Mouse (Mus musculus) lung, embryonic 16.5 days (tissue): ENCODE measurements around the gene 1700001O22Rik. TPM values are rescaled to one million over a fixed set of nuclear protein-coding genes. Genes with fewer than 3 reads are reported as not detected.

ENCODE experiments used
- ATAC-seq: fragments of 200-750 bp; cut with Nextera tagmentation; 2 replicates; pipeline ENCODE4 v1.8.0; 2017; ENCODE audit warnings: low read depth, mild to moderate bottlenecking, moderate library complexity
- H3K27ac ChIP-seq: fragments of 300-500 bp; sonication (generic); 2 replicates; pipeline ENCODE4 v1.5.1; 2014; ENCODE audit warnings: mild to moderate bottlenecking, control low read depth, low read length
- H3K27me3 ChIP-seq: fragments of 300-500 bp; sonication (generic); 2 replicates; pipeline ENCODE4 v1.6.1; 2014; ENCODE audit warnings: low read depth, low read length, mixed read lengths; ENCODE audit not compliant: control insufficient read depth, insufficient read depth
- H3K36me3 ChIP-seq: fragments of 300-500 bp; sonication (generic); 2 replicates; pipeline ENCODE4 v1.6.1; 2014; ENCODE audit warnings: low read length; ENCODE audit not compliant: control insufficient read depth, insufficient read depth
- H3K4me1 ChIP-seq: fragments of 300-500 bp; sonication (generic); replicated peaks from 2 replicates; pipeline ENCODE4 v1.6.1; 2014; ENCODE audit warnings: low read length, mixed read lengths; ENCODE audit not compliant: control insufficient read depth, insufficient read depth
- H3K4me2 ChIP-seq: fragments of 300-500 bp; sonication (generic); 2 replicates; pipeline ENCODE4 v1.6.1; 2014; ENCODE audit warnings: low read depth, low read length, control low read depth
- H3K4me3 ChIP-seq: fragments of 300-500 bp; sonication (generic); 2 replicates; pipeline ENCODE4 v1.5.1; 2014; ENCODE audit warnings: mild to moderate bottlenecking, low read length, control low read depth
- H3K9ac ChIP-seq: fragments of 300-500 bp; sonication (generic); 2 replicates; pipeline ENCODE4 v1.6.1; 2014; ENCODE audit warnings: low read length, control low read depth
- H3K9me3 ChIP-seq: fragments of 300-500 bp; sonication (generic); 2 replicates; pipeline ENCODE4 v1.6.1; 2016; ENCODE audit warnings: low read length; ENCODE audit not compliant: control insufficient read depth
- WGBS: fragments of 180-500 bp; shearing (Covaris S2); extraction: QIAGEN DNeasy Blood & Tissue Kit; methylation state at CpG from one replicate; pipeline ENCODE4 v1.1.7; 2014; 5-methylcytosine and 5-hydroxymethylcytosine counted together
- polyA plus RNA-seq: library from polyadenylated mRNA; unstranded; fragments of >200 nt; fragmentation: Nextera tagmentation; extraction: Ambion mirVana; gene quantifications from 2 replicates; pipeline ENCODE4 v1.2.1, GENCODE M21; 2015

Gene 1700001O22Rik
- polyA plus RNA-seq, 1 experiment from 2014 or later: 4.2 TPM

DNA sequence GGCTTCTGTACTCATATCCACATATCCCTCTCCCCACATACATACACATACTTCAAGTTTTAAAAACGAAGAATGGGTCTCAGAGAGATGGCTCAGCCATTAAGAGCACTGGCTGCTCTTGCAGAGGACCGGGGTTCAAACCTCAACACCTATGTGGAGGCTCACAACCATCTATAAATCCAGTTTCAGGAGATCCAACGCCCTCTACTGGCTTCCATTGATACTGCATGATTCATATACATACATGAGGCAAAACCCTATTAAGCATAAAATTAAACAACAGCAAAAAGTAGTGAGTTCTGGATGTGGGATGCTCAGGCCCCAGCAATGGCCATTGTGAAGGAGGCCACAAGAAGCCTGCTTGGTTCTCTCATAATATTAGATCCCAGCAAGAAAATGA, 27.5 kb downstream of the 1700001O22Rik start:
- 56% methylated on average over 3 of the region's 3 CpGs for WGBS
- ATAC-seq: no peak
- H3K27ac ChIP-seq: no peak overlapping the region
- no peaks in the 10 kb centered on the region for H3K27me3 ChIP-seq
- H3K4me3 ChIP-seq: no peak overlapping the region
- H3K9me3 ChIP-seq: no peaks in the 10 kb centered on the region
- no peaks in the 10 kb centered on the region for H3K36me3 ChIP-seq
- no peak overlapping the region for H3K4me2 ChIP-seq
- H3K9ac ChIP-seq: no peak overlapping the region
- H3K4me1 ChIP-seq: peaks cover 20% of the 10 kb centered on the region

DNA sequence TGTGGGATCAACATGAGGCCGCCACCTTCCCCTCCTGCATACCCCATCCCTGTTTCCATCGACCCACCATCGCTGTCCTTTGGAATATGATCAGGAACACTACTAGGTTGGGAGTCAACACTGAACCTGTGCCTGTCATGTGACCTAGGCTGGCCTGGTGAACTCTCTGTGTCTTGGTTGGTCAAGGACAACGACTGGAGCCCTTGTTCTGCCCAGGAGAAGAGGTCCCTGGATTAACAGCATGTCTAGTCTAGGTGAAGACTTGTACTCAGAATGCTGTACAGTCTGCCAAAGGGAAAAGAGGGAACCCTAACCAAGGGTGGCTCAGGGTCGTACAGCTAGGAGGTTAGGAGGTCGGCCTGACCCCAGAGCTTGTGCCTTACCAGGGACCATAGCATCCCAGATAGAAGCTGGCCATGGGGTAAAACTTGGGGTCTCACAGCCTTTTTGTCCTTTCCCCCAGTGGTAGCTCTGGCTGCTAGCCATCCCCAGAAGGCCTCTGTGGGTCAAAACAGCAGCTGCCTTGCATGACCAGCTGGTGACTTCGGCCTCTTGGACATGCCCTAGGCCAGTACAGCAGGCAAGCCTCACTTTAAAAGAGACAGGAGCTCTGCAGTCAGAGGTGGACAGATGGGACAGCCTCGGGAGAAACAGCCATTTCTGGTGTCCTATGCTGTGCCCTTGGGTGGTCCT, 30.0 kb downstream of the 1700001O22Rik start:
- Histone ChIP-seq H3K9me3 (no peaks in the 10 kb centered on the region), H3K9ac (no peak overlapping the region), H3K4me1 (peaks cover 18% of the 10 kb centered on the region), H3K4me2 (no peak overlapping the region), H3K36me3 (no peaks in the 10 kb centered on the region), H3K4me3 (no peak overlapping the region), H3K27me3 (no peaks in the 10 kb centered on the region), H3K27ac (peak overlapping the region; percentile 83)
- ATAC-seq: no peak
- 71% methylated on average over 8 of the region's 8 CpGs for WGBS

DNA sequence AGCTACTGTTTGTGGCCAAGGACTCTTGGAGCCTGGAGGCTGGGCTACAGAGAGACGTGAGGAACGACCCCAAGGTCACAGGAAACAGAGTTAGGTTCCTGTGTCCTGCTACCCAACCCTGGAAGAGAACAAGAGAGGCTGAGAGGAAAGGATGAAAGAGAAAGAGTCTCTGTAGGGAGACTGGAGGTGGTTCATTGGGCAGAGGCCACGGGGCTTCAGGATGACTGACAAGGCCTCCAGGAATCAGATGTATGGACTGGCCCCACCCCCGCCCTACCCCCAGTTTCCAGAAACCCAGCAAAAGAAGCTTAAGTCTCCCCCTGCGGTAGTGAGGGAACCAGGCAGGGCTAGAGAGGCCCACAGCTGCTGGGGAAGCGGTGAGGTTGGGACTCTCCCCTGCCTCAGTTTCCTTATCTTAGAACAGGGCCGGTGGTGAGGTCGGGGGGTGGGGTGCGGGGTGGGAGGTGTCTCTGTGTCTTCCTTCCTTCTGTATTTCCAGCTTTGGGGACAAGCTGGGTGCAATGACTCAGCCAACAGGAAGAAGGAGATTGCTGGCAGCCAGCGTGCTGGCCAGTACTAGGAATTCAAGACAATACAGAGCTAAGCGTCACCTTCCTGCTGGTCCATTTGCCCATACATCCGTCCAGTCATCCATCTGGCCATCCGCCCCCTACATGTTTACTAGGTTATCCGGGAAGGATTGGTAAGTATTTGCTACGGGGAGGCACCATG, 30.7 kb downstream of the 1700001O22Rik start:
- H3K9ac ChIP-seq: no peak overlapping the region
- H3K9me3 ChIP-seq: no peaks in the 10 kb centered on the region
- H3K4me3 ChIP-seq: no peak overlapping the region
- peak; percentile 60 for ATAC-seq
- H3K27me3 ChIP-seq: no peaks in the 10 kb centered on the region
- 36% methylated on average over 15 of the region's 15 CpGs for WGBS
- H3K4me2 ChIP-seq: no peak overlapping the region; the same call in 1 of the 2 replicates
- no peaks in the 10 kb centered on the region for H3K36me3 ChIP-seq
- H3K27ac ChIP-seq: peak overlapping the region; percentile 87
- H3K4me1 ChIP-seq: peaks cover 22% of the 10 kb centered on the region

DNA sequence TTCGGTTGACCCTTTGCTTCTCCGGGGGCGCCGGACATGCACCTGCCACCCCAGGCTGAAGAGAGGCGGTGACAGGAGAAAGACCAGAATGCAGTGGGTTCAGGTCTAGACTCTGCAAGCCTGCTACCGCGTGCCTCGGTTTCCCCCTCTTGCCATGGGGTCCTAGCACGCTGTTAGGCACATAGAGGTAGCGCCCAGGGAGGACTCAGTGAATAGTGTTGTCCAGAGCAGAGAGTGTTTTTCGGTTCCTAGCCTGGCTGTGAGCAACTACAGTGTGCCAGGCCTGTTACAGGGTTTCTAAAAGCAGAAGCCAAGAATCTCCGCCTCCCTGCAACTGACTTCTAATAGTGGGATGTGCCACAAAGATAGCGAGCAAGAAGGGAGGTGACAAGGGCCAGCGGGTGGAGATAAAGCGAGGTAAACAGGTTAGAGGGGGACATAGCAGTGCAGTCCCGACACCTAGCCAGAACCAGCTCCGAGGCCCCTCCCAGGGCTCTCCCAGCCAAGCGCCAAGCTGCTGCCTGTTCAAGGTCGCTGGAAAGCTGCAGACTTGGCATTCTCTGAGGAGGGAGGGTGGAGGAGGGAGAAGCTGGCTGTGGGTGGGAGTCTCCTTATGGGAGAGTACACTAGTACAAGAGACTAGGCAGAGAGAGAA, 31.5 kb downstream of the 1700001O22Rik start:
- H3K9ac ChIP-seq: peak overlapping the region; percentile 75
- peak; percentile 71 for ATAC-seq
- WGBS: 7% methylated on average over 19 of the region's 19 CpGs
- H3K27ac ChIP-seq: peak overlapping the region; percentile 87
- no peaks in the 10 kb centered on the region for H3K27me3 ChIP-seq
- no peaks in the 10 kb centered on the region for H3K9me3 ChIP-seq
- peak overlapping the region; percentile 72 for H3K4me2 ChIP-seq
- H3K36me3 ChIP-seq: no peaks in the 10 kb centered on the region
- peak overlapping the region; percentile 45 for H3K4me3 ChIP-seq
- H3K4me1 ChIP-seq: peaks cover 22% of the 10 kb centered on the region

DNA sequence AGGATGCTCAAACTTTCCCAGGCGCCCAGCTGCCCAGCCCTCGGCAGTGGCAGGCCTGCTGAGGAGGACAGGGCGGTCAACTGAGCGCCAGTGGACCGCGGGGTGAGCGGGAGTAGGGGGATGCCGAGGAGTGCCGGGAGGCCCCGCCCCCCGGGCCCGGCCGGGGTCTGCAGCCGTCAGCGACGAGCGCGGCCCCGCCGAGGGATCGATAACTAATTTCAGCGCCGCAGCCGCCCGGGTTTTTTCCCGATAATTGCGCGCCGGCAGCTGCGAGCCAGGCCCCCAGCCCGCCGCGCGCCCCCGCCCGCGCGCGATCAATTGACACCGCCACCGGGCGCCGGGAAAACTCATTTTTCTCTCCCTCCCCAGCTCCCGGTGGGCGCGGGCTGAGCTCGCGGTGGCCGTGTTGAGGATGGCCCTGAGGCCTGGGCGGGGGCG, 32.1 kb downstream of the 1700001O22Rik start:
- 0% methylated on average over 44 of the region's 51 CpGs for WGBS
- Histone ChIP-seq H3K9me3 (no peaks in the 10 kb centered on the region), H3K4me2 (peak overlapping the region; percentile 72), H3K4me1 (peaks cover 22% of the 10 kb centered on the region), H3K36me3 (no peaks in the 10 kb centered on the region), H3K9ac (peak overlapping the region; percentile 75), H3K4me3 (peak overlapping the region; percentile 45), H3K27ac (peak overlapping the region; percentile 87), H3K27me3 (no peaks in the 10 kb centered on the region)
- ATAC-seq: no peak

DNA sequence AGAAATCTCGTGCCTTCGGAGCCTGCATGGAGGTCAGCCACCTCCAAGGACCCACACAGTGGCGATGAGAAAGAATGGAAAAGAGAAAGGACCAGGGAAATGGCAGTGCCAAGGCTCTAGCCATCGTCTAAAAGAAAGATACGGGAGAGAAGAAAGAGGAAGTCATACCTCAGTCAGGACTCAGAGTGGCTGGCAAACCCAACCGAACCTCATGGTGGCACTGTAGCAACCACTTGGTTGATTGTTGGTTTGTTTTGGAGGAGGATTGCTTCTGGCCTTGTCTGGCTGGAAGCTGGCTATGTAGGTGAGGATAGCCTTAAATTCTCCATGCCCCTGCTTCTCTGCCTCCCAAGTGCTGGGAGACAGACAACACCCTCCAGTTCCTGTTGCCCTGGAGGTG, 34.3 kb downstream of the 1700001O22Rik start:
- Histone ChIP-seq H3K9ac (no peak overlapping the region), H3K4me3 (no peak overlapping the region), H3K4me2 (no peak overlapping the region), H3K9me3 (peaks cover 5% of the 10 kb centered on the region; the same call in 1 of the 2 replicates), H3K36me3 (no peaks in the 10 kb centered on the region), H3K4me1 (peaks cover 22% of the 10 kb centered on the region), H3K27ac (no peak overlapping the region), H3K27me3 (no peaks in the 10 kb centered on the region)
- ATAC-seq: no peak
- 45% methylated on average over 6 of the region's 6 CpGs for WGBS

DNA sequence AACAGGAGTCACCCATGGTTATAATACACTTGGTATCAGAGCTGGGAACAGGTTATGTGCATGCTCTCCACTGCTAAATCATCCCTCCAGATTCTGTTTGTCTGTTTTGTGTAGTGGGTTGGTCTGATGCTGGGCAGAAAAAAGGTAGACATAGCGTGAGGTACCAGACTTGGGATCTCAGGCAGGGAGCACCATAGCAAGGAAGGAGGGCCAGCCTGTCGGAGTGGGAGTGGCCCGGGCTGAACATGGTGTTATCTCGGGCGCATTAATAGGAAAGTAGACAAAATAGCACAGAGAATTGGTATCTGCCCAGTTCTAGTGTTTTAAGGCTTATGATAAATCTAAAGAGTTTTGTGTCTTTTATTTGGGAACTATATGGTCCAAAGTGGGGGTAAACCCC, 34.9 kb downstream of the 1700001O22Rik start:
- no peak for ATAC-seq
- Histone ChIP-seq H3K4me2 (no peak overlapping the region), H3K27me3 (no peaks in the 10 kb centered on the region), H3K9me3 (peaks cover 5% of the 10 kb centered on the region; the same call in 1 of the 2 replicates), H3K4me1 (peaks cover 22% of the 10 kb centered on the region), H3K4me3 (no peak overlapping the region), H3K27ac (no peak overlapping the region), H3K9ac (no peak overlapping the region), H3K36me3 (no peaks in the 10 kb centered on the region)
- WGBS: 75% methylated on average over 5 of the region's 5 CpGs

DNA sequence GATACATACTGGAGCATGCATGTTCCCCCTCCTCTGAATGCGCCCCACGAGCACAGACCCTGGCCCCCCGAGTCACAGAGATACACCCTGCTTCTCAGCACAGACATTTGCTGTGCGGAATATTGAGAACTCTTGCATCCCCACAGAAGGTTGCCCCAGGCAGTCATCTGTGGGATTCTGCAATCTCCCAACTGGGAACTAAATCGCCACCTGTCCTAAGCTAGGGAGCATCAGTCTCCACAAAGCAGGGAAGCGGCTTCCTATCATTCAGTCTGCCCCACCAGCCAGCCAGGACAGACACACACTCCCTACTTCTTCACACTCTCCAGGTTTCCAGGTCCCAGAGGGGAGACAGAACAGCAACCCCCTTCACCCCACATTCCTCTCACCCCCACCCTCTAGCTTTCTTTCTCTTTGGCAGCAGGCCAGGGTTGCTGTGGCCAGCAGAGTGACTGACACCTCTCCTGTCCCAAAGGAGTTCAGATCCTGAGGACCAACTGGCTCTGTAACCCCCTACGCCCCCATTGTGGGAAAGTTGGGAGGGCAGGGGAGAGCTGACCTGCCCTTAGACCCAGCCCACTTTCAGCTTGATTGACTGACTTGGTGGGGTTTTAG, 35.7 kb downstream of the 1700001O22Rik start:
- Histone ChIP-seq H3K4me3 (no peak overlapping the region), H3K36me3 (no peaks in the 10 kb centered on the region), H3K27ac (no peak overlapping the region), H3K9me3 (peaks cover 5% of the 10 kb centered on the region; the same call in 1 of the 2 replicates), H3K4me1 (peaks cover 19% of the 10 kb centered on the region), H3K27me3 (no peaks in the 10 kb centered on the region), H3K4me2 (no peak overlapping the region), H3K9ac (no peak overlapping the region)
- 67% methylated on average over 7 of the region's 7 CpGs for WGBS
- ATAC-seq: no peak

DNA sequence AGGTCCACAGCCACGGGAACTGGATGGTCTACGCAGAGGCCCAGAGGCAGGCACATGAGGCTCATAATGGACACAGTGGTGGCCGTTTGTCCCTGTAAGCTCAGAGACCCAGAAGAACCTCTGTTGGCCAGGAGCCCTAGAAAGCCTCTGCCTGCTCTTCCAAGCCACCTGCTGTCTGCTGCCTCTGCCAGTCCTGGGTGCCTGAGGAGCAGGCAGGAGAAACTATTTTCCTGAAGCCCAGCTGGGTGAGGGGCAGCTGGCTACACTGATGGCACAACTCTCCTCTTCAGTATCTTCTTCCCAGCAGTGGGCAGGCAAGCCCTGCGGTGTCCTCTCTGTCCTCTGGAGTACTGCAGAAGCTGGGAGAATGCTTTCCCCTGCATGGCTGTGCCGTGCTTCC, 37.0 kb downstream of the 1700001O22Rik start:
- H3K4me1 ChIP-seq: peaks cover 7% of the 10 kb centered on the region

More for the DNA sequence above, 37.0 kb downstream of the 1700001O22Rik start:
- whole genome bisulfite sequencing: 81% methylated on average over 5 of the region's 5 CpGs
- H3K4me2 ChIP-seq: no peak overlapping the region
- no peak for ATAC-seq
- H3K27ac ChIP-seq: no peak overlapping the region
- H3K36me3 ChIP-seq: no peaks in the 10 kb centered on the region
- no peak overlapping the region for H3K4me3 ChIP-seq
- no peaks in the 10 kb centered on the region for H3K27me3 ChIP-seq
- H3K9ac ChIP-seq: no peak overlapping the region
- H3K9me3 ChIP-seq: peaks cover 5% of the 10 kb centered on the region; the same call in 1 of the 2 replicates
